Mouse (Mus musculus): ENCODE results near the gene Ppp3ca. TPM values are rescaled to one million over a fixed set of nuclear protein-coding genes. Genes with fewer than 3 reads are reported as not detected.

Ppp3ca gene
- polyA plus RNA-seq, 1 experiment from 2014 or later, result 56.8 TPM

- H3K27ac ChIP-seq (ENCODE audit: low read length), result no peak overlapping the region
- no peaks in the 10 kb centered on the region for H3K4me1 ChIP-seq (ENCODE audit: control insufficient read depth, insufficient read depth, low read length)
- no peak for ATAC-seq (ENCODE audit: insufficient number of reproducible peaks, insufficient read depth, low FRiP score, low read depth)
- WGBS, result 68% methylated on average over 4 of the region's 4 CpGs
- H3K4me2 ChIP-seq (replicated peaks; ENCODE audit: low read depth, low read length), result no peak overlapping the region
- no peak overlapping the region for H3K4me3 ChIP-seq (ENCODE audit: low read depth, low read length)
- no peaks in the 10 kb centered on the region for H3K36me3 ChIP-seq (ENCODE audit: control insufficient read depth, insufficient read depth, low read length)
- no peaks in the 10 kb centered on the region for H3K9me3 ChIP-seq (ENCODE audit: control insufficient read depth, low read depth, low read length)
- H3K9ac ChIP-seq (replicated peaks; ENCODE audit: low read depth, low read length), result no peak overlapping the region
- no peaks in the 10 kb centered on the region for H3K27me3 ChIP-seq (ENCODE audit: control insufficient read depth, insufficient read depth, low read length)
Measured at GRCm38 (mm10) chr3:136853596-136853995, 183.7 kb downstream of the Ppp3ca start.

- Histone ChIP-seq H3K9me3 (ENCODE audit: control insufficient read depth, low read depth, low read length) (no peaks in the 10 kb centered on the region), H3K36me3 (ENCODE audit: control insufficient read depth, insufficient read depth, low read length) (no peaks in the 10 kb centered on the region), H3K4me2 (replicated peaks; ENCODE audit: low read depth, low read length) (no peak overlapping the region), H3K4me3 (ENCODE audit: low read depth, low read length) (no peak overlapping the region), H3K27ac (ENCODE audit: low read length) (no peak overlapping the region), H3K4me1 (ENCODE audit: control insufficient read depth, insufficient read depth, low read length) (no peaks in the 10 kb centered on the region), H3K9ac (replicated peaks; ENCODE audit: low read depth, low read length) (no peak overlapping the region), H3K27me3 (ENCODE audit: control insufficient read depth, insufficient read depth, low read length) (no peaks in the 10 kb centered on the region)
- ATAC-seq (ENCODE audit: insufficient number of reproducible peaks, insufficient read depth, low FRiP score, low read depth), result no peak
- WGBS, result 74% methylated on average over 4 of the region's 4 CpGs
Measured at GRCm38 (mm10) chr3:136855996-136856395, 186.1 kb downstream of the Ppp3ca start.

- Histone ChIP-seq H3K9ac (replicated peaks; ENCODE audit: low read depth, low read length) (no peak overlapping the region), H3K4me3 (ENCODE audit: low read depth, low read length) (no peak overlapping the region), H3K9me3 (ENCODE audit: control insufficient read depth, low read depth, low read length) (no peaks in the 10 kb centered on the region), H3K27me3 (ENCODE audit: control insufficient read depth, insufficient read depth, low read length) (no peaks in the 10 kb centered on the region), H3K27ac (ENCODE audit: low read length) (no peak overlapping the region), H3K4me1 (ENCODE audit: control insufficient read depth, insufficient read depth, low read length) (no peaks in the 10 kb centered on the region), H3K4me2 (replicated peaks; ENCODE audit: low read depth, low read length) (no peak overlapping the region), H3K36me3 (ENCODE audit: control insufficient read depth, insufficient read depth, low read length) (no peaks in the 10 kb centered on the region)
- 38% methylated on average over 11 of the region's 11 CpGs for WGBS
- peak; percentile 93 for ATAC-seq (ENCODE audit: insufficient number of reproducible peaks, insufficient read depth, low FRiP score, low read depth)
Measured at GRCm38 (mm10) chr3:136862051-136862837, 192.3 kb downstream of the Ppp3ca start.

- Histone ChIP-seq H3K9me3 (ENCODE audit: control insufficient read depth, low read depth, low read length) (no peaks in the 10 kb centered on the region), H3K27ac (ENCODE audit: low read length) (no peak overlapping the region), H3K27me3 (ENCODE audit: control insufficient read depth, insufficient read depth, low read length) (no peaks in the 10 kb centered on the region), H3K4me2 (replicated peaks; ENCODE audit: low read depth, low read length) (no peak overlapping the region), H3K4me1 (ENCODE audit: control insufficient read depth, insufficient read depth, low read length) (no peaks in the 10 kb centered on the region), H3K9ac (replicated peaks; ENCODE audit: low read depth, low read length) (no peak overlapping the region), H3K36me3 (ENCODE audit: control insufficient read depth, insufficient read depth, low read length) (no peaks in the 10 kb centered on the region), H3K4me3 (ENCODE audit: low read depth, low read length) (no peak overlapping the region)
- ATAC-seq (ENCODE audit: insufficient number of reproducible peaks, insufficient read depth, low FRiP score, low read depth), result no peak
- 87% methylated on average over 5 of the region's 5 CpGs for WGBS
Measured at GRCm38 (mm10) chr3:136863127-136863526, 193.2 kb downstream of the Ppp3ca start.

GRCm38 (mm10) chr3:136864306-136864705 is 194.4 kb downstream of the Ppp3ca start:
- Histone ChIP-seq H3K27me3 (ENCODE audit: control insufficient read depth, insufficient read depth, low read length) (no peaks in the 10 kb centered on the region), H3K27ac (ENCODE audit: low read length) (no peak overlapping the region), H3K4me3 (ENCODE audit: low read depth, low read length) (no peak overlapping the region), H3K9me3 (ENCODE audit: control insufficient read depth, low read depth, low read length) (no peaks in the 10 kb centered on the region), H3K9ac (replicated peaks; ENCODE audit: low read depth, low read length) (no peak overlapping the region), H3K4me1 (ENCODE audit: control insufficient read depth, insufficient read depth, low read length) (no peaks in the 10 kb centered on the region), H3K36me3 (ENCODE audit: control insufficient read depth, insufficient read depth, low read length) (no peaks in the 10 kb centered on the region; the same call in 1 of the 2 replicates), H3K4me2 (replicated peaks; ENCODE audit: low read depth, low read length) (no peak overlapping the region)
- no peak for ATAC-seq (ENCODE audit: insufficient number of reproducible peaks, insufficient read depth, low FRiP score, low read depth)

GRCm38 (mm10) chr3:136865176-136865859 is 195.4 kb downstream of the Ppp3ca start:
- Histone ChIP-seq H3K9ac (replicated peaks; ENCODE audit: low read depth, low read length) (no peak overlapping the region), H3K36me3 (ENCODE audit: control insufficient read depth, insufficient read depth, low read length) (no peaks in the 10 kb centered on the region; the same call in 1 of the 2 replicates), H3K4me2 (replicated peaks; ENCODE audit: low read depth, low read length) (no peak overlapping the region), H3K4me3 (ENCODE audit: low read depth, low read length) (no peak overlapping the region), H3K9me3 (ENCODE audit: control insufficient read depth, low read depth, low read length) (no peaks in the 10 kb centered on the region), H3K4me1 (ENCODE audit: control insufficient read depth, insufficient read depth, low read length) (no peaks in the 10 kb centered on the region), H3K27me3 (ENCODE audit: control insufficient read depth, insufficient read depth, low read length) (no peaks in the 10 kb centered on the region), H3K27ac (ENCODE audit: low read length) (no peak overlapping the region)
- ATAC-seq (ENCODE audit: insufficient number of reproducible peaks, insufficient read depth, low FRiP score, low read depth), result no peak
- 84% methylated on average over 4 of the region's 4 CpGs for WGBS

- Histone ChIP-seq H3K27ac (ENCODE audit: low read length) (no peak overlapping the region), H3K27me3 (ENCODE audit: control insufficient read depth, insufficient read depth, low read length) (no peaks in the 10 kb centered on the region), H3K9ac (replicated peaks; ENCODE audit: low read depth, low read length) (no peak overlapping the region), H3K4me1 (ENCODE audit: control insufficient read depth, insufficient read depth, low read length) (peaks cover 3% of the 10 kb centered on the region; the same call in 1 of the 2 replicates), H3K36me3 (ENCODE audit: control insufficient read depth, insufficient read depth, low read length) (no peaks in the 10 kb centered on the region; the same call in 1 of the 2 replicates), H3K9me3 (ENCODE audit: control insufficient read depth, low read depth, low read length) (no peaks in the 10 kb centered on the region), H3K4me2 (replicated peaks; ENCODE audit: low read depth, low read length) (no peak overlapping the region), H3K4me3 (ENCODE audit: low read depth, low read length) (no peak overlapping the region)
- 94% methylated on average over 3 of the region's 3 CpGs for WGBS
- no peak for ATAC-seq (ENCODE audit: insufficient number of reproducible peaks, insufficient read depth, low FRiP score, low read depth)
Measured at GRCm38 (mm10) chr3:136866095-136866494, 196.2 kb downstream of the Ppp3ca start.

- Histone ChIP-seq H3K9me3 (ENCODE audit: control insufficient read depth, low read depth, low read length) (no peaks in the 10 kb centered on the region), H3K27me3 (ENCODE audit: control insufficient read depth, insufficient read depth, low read length) (no peaks in the 10 kb centered on the region), H3K4me1 (ENCODE audit: control insufficient read depth, insufficient read depth, low read length) (peaks cover 7% of the 10 kb centered on the region; the same call in 1 of the 2 replicates), H3K27ac (ENCODE audit: low read length) (no peak overlapping the region), H3K4me3 (ENCODE audit: low read depth, low read length) (no peak overlapping the region), H3K36me3 (ENCODE audit: control insufficient read depth, insufficient read depth, low read length) (no peaks in the 10 kb centered on the region; the same call in 1 of the 2 replicates), H3K4me2 (replicated peaks; ENCODE audit: low read depth, low read length) (no peak overlapping the region), H3K9ac (replicated peaks; ENCODE audit: low read depth, low read length) (no peak overlapping the region)
- ATAC-seq (ENCODE audit: insufficient number of reproducible peaks, insufficient read depth, low FRiP score, low read depth), result no peak
- WGBS, result 87% methylated on average over 3 of the region's 3 CpGs
Measured at GRCm38 (mm10) chr3:136866571-136866970, 196.6 kb downstream of the Ppp3ca start.
